Mouse (Mus musculus) testis, adult 2 months (tissue): Measurements from ENCODE around the gene Ccnd2.

ENCODE experiments used
- CTCF ChIP-seq: fragments of 200-500 bp; IDR thresholded peaks from 2 replicates; pipeline ENCODE4 v1.5.1; 2012; ENCODE audit warnings: low read depth, mild to moderate bottlenecking, inconsistent platforms, low read length, moderate library complexity; ENCODE audit not compliant: control insufficient read depth, insufficient read depth, insufficient replicate concordance
- POLR2A ChIP-seq: fragments of 200-500 bp; IDR thresholded peaks from 2 replicates; pipeline ENCODE4 v1.6.1; 2012; ENCODE audit warnings: low read depth, mild to moderate bottlenecking, inconsistent platforms, low read length, moderate library complexity; ENCODE audit not compliant: control insufficient read depth

DNA sequence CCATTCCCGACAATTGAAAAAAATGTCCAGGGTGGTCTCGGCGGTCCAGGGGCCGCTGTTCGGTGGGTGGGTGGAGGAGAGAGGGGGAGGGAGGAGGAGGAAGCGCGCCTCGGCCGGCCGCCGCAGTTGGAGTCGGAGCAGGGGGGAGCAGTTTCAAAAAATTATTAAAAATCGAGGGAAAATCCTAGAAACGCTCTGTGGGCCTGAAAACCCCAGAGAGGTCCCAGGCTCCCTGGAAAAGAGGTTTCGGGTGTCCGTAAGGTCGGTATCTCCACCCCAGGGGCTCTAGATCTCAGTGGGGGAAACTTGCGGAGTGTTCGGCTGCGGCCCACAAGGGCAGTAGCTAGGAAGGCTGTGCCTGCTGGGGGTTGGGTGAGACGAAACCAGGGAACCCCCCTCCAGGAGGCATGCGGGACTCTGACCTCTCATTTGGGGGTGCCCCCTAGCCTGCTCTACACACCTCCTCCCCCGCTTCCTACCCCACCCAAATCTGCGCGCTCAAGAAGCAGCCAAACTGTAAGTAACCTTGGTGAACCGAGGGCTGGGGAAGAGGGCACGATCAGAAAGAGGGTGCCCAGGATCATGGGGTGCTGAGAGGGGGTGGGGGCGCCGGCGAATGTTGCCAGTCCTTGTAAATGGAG, 2.6 kb downstream of the Ccnd2 start:
- TF ChIP-seq CTCF (no peak), POLR2A (no peak)
